Mouse (Mus musculus) lung, postnatal 25 days (tissue): Measurements from ENCODE around the gene Tax1bp3.

Experiments
- DNase-seq: peaks from one replicate; pipeline ENCODE4 v3.0.0; 2022; ENCODE audit warnings: low spot score

Tax1bp3 gene

DNA sequence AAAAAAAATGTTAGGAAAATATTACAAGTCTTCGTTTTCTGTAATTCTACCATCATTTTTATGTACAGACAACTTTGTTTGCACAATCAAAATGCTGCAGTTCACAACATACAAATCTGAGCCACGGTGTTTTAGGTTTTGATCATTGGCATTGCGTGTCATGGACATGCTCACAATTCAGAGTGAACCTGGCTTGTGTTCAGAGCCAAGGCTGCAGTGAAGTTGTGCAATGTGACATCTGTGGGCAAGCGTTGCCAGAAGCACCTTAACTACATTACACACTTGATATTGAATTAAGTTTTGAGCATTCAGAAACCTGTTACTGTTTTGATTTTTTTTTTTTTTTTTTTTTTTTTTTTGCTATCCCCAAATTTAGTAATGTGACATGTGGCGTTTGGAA, 53.2 kb downstream of the Tax1bp3 start:
- no peak for DNase-seq

- DNase-seq: no peak
Observed at GRCm38 (mm10) chr11:73232513-73232912, 55.6 kb downstream of the Tax1bp3 start.
